Mouse (Mus musculus) limb, embryonic 11.5 days (tissue): ENCODE data around the gene Lce1l. TPM values are rescaled to one million over a fixed set of nuclear protein-coding genes. Genes with fewer than 3 reads are reported as not detected.

Experiments used
- ATAC-seq: fragments of 200-750 bp; cut with Nextera tagmentation; 2 replicates; pipeline ENCODE4 v1.8.0; 2017; ENCODE audit warnings: low read depth; ENCODE audit not compliant: insufficient number of reproducible peaks, low FRiP score, low TSS enrichment
- DNase-seq: peaks from one replicate; pipeline ENCODE4 v3.0.0-alpha.2; 2015; ENCODE audit warnings: low spot score
- H3K27ac ChIP-seq: fragments of 300-500 bp; sonication (generic); replicated peaks from 2 replicates; pipeline ENCODE4 v1.5.1; 2014; ENCODE audit warnings: low read depth, mild to moderate bottlenecking, low read length
- H3K27me3 ChIP-seq: fragments of 300-500 bp; sonication (generic); 2 replicates; pipeline ENCODE4 v1.6.1; 2014; ENCODE audit warnings: mild to moderate bottlenecking, low read length, mixed read lengths; ENCODE audit not compliant: control insufficient read depth, insufficient read depth
- H3K36me3 ChIP-seq: fragments of 300-500 bp; sonication (generic); 2 replicates; pipeline ENCODE4 v1.6.1; 2014; ENCODE audit warnings: mild to moderate bottlenecking, low read length, moderate library complexity, mixed read lengths; ENCODE audit not compliant: control insufficient read depth, insufficient read depth
- H3K4me1 ChIP-seq: fragments of 300-500 bp; sonication (generic); 2 replicates; pipeline ENCODE4 v1.6.1; 2014; ENCODE audit warnings: low read length, mixed read lengths; ENCODE audit not compliant: control insufficient read depth, insufficient read depth
- H3K4me2 ChIP-seq: fragments of 300-500 bp; sonication (generic); 2 replicates; pipeline ENCODE4 v1.6.1; 2014; ENCODE audit warnings: low read depth, mild to moderate bottlenecking, moderate library complexity; ENCODE audit not compliant: severe bottlenecking
- H3K4me3 ChIP-seq: fragments of 300-500 bp; sonication (generic); 2 replicates; pipeline ENCODE4 v1.5.1; 2014; ENCODE audit warnings: low read depth, low read length
- H3K9ac ChIP-seq: fragments of 300-500 bp; sonication (generic); 2 replicates; pipeline ENCODE4 v1.6.1; 2014; ENCODE audit warnings: mild to moderate bottlenecking, low read length
- H3K9me3 ChIP-seq: fragments of 300-500 bp; sonication (generic); 2 replicates; pipeline ENCODE4 v1.6.1; 2016; ENCODE audit warnings: low read length; ENCODE audit not compliant: control insufficient read depth
- polyA plus RNA-seq: library from polyadenylated mRNA; unstranded; fragments of >200 nt; fragmentation: Nextera tagmentation; extraction: Ambion mirVana; gene quantifications from 2 replicates; pipeline ENCODE4 v1.2.1, GENCODE M21; 2014

The Lce1l gene
- polyA plus RNA-seq, 1 experiment from 2014 or later, result not detected

DNA sequence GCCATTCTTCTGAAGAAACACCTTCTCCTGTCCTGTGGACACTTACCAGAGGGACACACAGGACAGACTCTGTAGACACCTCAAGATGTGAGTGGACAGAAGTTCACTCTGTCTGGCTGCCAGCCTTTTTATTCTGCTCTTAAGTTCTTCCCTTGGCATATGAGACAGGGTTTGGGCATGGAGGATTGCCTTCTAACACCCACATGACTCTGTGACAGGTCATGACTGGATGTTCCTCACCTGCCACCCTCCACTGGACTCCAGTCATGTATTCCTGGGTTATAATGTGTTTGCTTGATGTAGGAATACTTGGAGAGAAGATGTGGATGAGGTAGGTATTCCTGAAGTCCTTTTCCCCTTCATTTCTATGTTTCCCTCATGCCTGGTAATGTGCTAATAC is 43.3 kb downstream of the Lce1l start, which contains the start of gene Lce1k:
Lce1k (minus strand) TSS at position 101 of the 400 bp plus-strand sequence.
- no peak within 1 kb of the TSS for H3K9ac ChIP-seq
- H3K4me1 ChIP-seq, result no peaks in the 10 kb centered on the region
- H3K9me3 ChIP-seq, result no peaks in the 10 kb centered on the region
- no peak within 1 kb of the TSS for H3K4me2 ChIP-seq
- no peak within 1 kb of the TSS for H3K4me3 ChIP-seq
- no peak for DNase-seq
- no peaks in the 10 kb centered on the region for H3K36me3 ChIP-seq
- no peaks in the 10 kb centered on the region for H3K27me3 ChIP-seq
- ATAC-seq, result no peak
- no peak within 1 kb of the TSS for H3K27ac ChIP-seq

Other genes with a start within 250 kb of the Lce1l start
- not detected in 2 replicates for gene 2210017I01Rik, start 243.8 kb downstream of the Lce1l start, polyA plus RNA-seq
- not detected in 2 replicates for gene Lce6a, start 229.6 kb downstream of the Lce1l start, polyA plus RNA-seq
- gene Lce1a1, start 203.0 kb downstream of the Lce1l start, polyA plus RNA-seq, result not detected in 2 replicates
- gene Lce1b, start 194.4 kb downstream of the Lce1l start, polyA plus RNA-seq, result not detected in 2 replicates
- not detected in 2 replicates for gene Lce1a2, start 181.0 kb downstream of the Lce1l start, polyA plus RNA-seq
- gene Lce1c, start 172.0 kb downstream of the Lce1l start, polyA plus RNA-seq, result not detected in 2 replicates
- gene Lce1d, start 164.1 kb downstream of the Lce1l start, polyA plus RNA-seq, result not detected in 2 replicates
- gene Lce1e, start 142.2 kb downstream of the Lce1l start, polyA plus RNA-seq, result not detected in 2 replicates
- gene Lce1f, start 130.9 kb downstream of the Lce1l start, polyA plus RNA-seq, result not detected in 2 replicates
- gene Gm38119, start 112.2 kb downstream of the Lce1l start, polyA plus RNA-seq, result not detected in 2 replicates
- gene Lce1g, start 98.9 kb downstream of the Lce1l start, polyA plus RNA-seq, result not detected in 2 replicates
- not detected in 2 replicates for gene Lce1h, start 86.2 kb downstream of the Lce1l start, polyA plus RNA-seq
- not detected in 2 replicates for gene Lce1i, start 72.4 kb downstream of the Lce1l start, polyA plus RNA-seq
- gene Lce1j, start 60.8 kb downstream of the Lce1l start, polyA plus RNA-seq, result not detected in 2 replicates
- gene Lce1k, start 43.4 kb downstream of the Lce1l start, polyA plus RNA-seq, result not detected in 2 replicates
- gene Kprp, start 24.0 kb downstream of the Lce1l start, polyA plus RNA-seq, result not detected in 2 replicates
- gene 2310050C09Rik, start 18.9 kb upstream of the Lce1l start, polyA plus RNA-seq, result not detected in 2 replicates
- gene Lce3a, start 74.9 kb upstream of the Lce1l start, polyA plus RNA-seq, result not detected in 2 replicates
- gene Lce3b, start 81.7 kb upstream of the Lce1l start, polyA plus RNA-seq, result not detected in 2 replicates
- gene Lce3c, start 93.2 kb upstream of the Lce1l start, polyA plus RNA-seq, result not detected in 2 replicates
- gene Lce3d, start 106.1 kb upstream of the Lce1l start, polyA plus RNA-seq, result not detected in 2 replicates
- not detected in 2 replicates for gene Lce3e, start 115.8 kb upstream of the Lce1l start, polyA plus RNA-seq
- not detected in 2 replicates for gene Lce3f, start 140.9 kb upstream of the Lce1l start, polyA plus RNA-seq
- gene Crct1, start 164.4 kb upstream of the Lce1l start, polyA plus RNA-seq, result not detected in 2 replicates
- not detected in 2 replicates for gene Lce1m, start 167.8 kb upstream of the Lce1l start, polyA plus RNA-seq
- gene Gm4858, start 217.5 kb upstream of the Lce1l start, polyA plus RNA-seq, result not detected in 2 replicates